Mouse (Mus musculus): ENCODE data around the gene Slc12a8. TPM values are rescaled to one million over a fixed set of nuclear protein-coding genes. Genes with fewer than 3 reads are reported as not detected.

The Slc12a8 gene
- total and polyA plus RNA-seq, 3 experiments, result 12.2 to 17.4 (median 16.5) TPM

- Histone ChIP-seq H3K9ac (ENCODE audit: insufficient read depth, low read depth) (no peak overlapping the region), H3K79me2 (replicated peaks; ENCODE audit: control insufficient read depth, extremely low read depth, insufficient read depth, poor library complexity, severe bottlenecking) (no peaks in the 10 kb centered on the region; the same call in 1 of the 2 replicates), H3K4me1 (ENCODE audit: control insufficient read depth in 1 of 2, insufficient read depth in 2 of 2) (peaks cover 18 to 45% of the 10 kb centered on the region in 2 experiments), H3K4me2 (ENCODE audit: insufficient read depth, low read depth, poor library complexity, severe bottlenecking) (no peak overlapping the region), H3K27me3 (replicated peaks) (no peaks in the 10 kb centered on the region), H3K9me3 (replicated peaks; ENCODE audit: low read length) (peaks cover 4% of the 10 kb centered on the region), H3K4me3 (replicated peaks in 1 of 3; ENCODE audit: low read depth in 2 of 3, low read length in 2 of 3, poor library complexity in 1 of 3) (no peak overlapping the region), H3K36me3 (replicated peaks in 1 of 2; ENCODE audit: control insufficient read depth in 1 of 2, insufficient read depth in 1 of 2, low read length in 1 of 2) (peaks cover 0 to 12% of the 10 kb centered on the region in 2 experiments), H3K27ac (ENCODE audit: insufficient read depth, low read depth) (no peak overlapping the region)
- no peak for DNase-seq (ENCODE audit: extremely low read depth)
- dilution Hi-C loops (cut with MboI; ENCODE audit: extremely low pct_ligation_motif_present, extremely low pct_unique_long_range_greater_than_20kb, low sequenced_read_pairs), result no loop called here
- in situ Hi-C loops (cut with MboI; ENCODE audit: low pct_ligation_motif_present, low pct_unique_long_range_greater_than_20kb, low sequenced_read_pairs), result no loop called here
- TF ChIP-seq ELF1 (IDR thresholded peaks at IDR 0.05; ENCODE audit: low read depth, low read length) (no peak), ZKSCAN1 (IDR thresholded peaks at IDR 0.05; ENCODE audit: borderline replicate concordance, low read depth, low read length) (no peak), MAX (IDR thresholded peaks at IDR 0.05; ENCODE audit: low read length) (no peak), CHD1 (IDR thresholded peaks at IDR 0.05; ENCODE audit: low read depth, low read length) (no peak), BHLHE40 (IDR thresholded peaks at IDR 0.05; ENCODE audit: low read depth, low read length) (no peak), MXI1 (IDR thresholded peaks at IDR 0.05; ENCODE audit: low read depth, low read length) (no peak), MYC (IDR thresholded peaks at IDR 0.05; ENCODE audit: low read depth, low read length) (no peak), PAX5 (IDR thresholded peaks at IDR 0.05; ENCODE audit: low read length) (no peak), ZC3H11A (IDR thresholded peaks at IDR 0.05; ENCODE audit: low read depth, low read length) (no peak), ZNF384 (IDR thresholded peaks at IDR 0.05; ENCODE audit: low read depth, low read length) (no peak), MAFK (IDR thresholded peaks at IDR 0.05; ENCODE audit: insufficient replicate concordance, low read length) (no peak), IRF4 (IDR thresholded peaks at IDR 0.05; ENCODE audit: low read depth, low read length) (no peak), NRF1 (IDR thresholded peaks at IDR 0.05; ENCODE audit: low read depth, low read length) (no peak), ETS1 (conservative IDR thresholded peaks at IDR 0.05; ENCODE audit: low read depth, low read length) (no peak), UBTF (IDR thresholded peaks at IDR 0.05; ENCODE audit: low read depth, low read length) (no peak), MAZ (IDR thresholded peaks at IDR 0.05; ENCODE audit: low read depth, low read length) (no peak), E2F4 (IDR thresholded peaks at IDR 0.05; ENCODE audit: insufficient replicate concordance, low read depth, low read length) (no peak), RCOR1 (conservative IDR thresholded peaks at IDR 0.05; ENCODE audit: low read depth, low read length) (no peak), CHD2 (IDR thresholded peaks at IDR 0.05; ENCODE audit: low read length) (no peak)
These were observed 65.4 kb downstream of the Slc12a8 start for GRCm38 (mm10) chr16:33582495-33582894.

GRCm38 (mm10) chr16:33583333-33583732 is 66.2 kb downstream of the Slc12a8 start:
- Histone ChIP-seq H3K4me2 (ENCODE audit: insufficient read depth, low read depth, poor library complexity, severe bottlenecking) (peak overlapping the region; percentile 84), H3K4me1 (ENCODE audit: control insufficient read depth in 1 of 2, insufficient read depth in 2 of 2) (peaks cover 18 to 53% of the 10 kb centered on the region in 2 experiments), H3K4me3 (replicated peaks in 1 of 3; ENCODE audit: low read depth in 2 of 3, low read length in 2 of 3, poor library complexity in 1 of 3) (peak overlapping the region; percentile 37 to 60 (median 39)), H3K9me3 (replicated peaks; ENCODE audit: low read length) (peaks cover 4% of the 10 kb centered on the region), H3K27me3 (replicated peaks) (no peaks in the 10 kb centered on the region), H3K36me3 (replicated peaks in 1 of 2; ENCODE audit: control insufficient read depth in 1 of 2, insufficient read depth in 1 of 2, low read length in 1 of 2) (peaks cover 0 to 18% of the 10 kb centered on the region in 2 experiments), H3K9ac (ENCODE audit: insufficient read depth, low read depth) (peak overlapping the region; percentile 64), H3K79me2 (replicated peaks; ENCODE audit: control insufficient read depth, extremely low read depth, insufficient read depth, poor library complexity, severe bottlenecking) (no peaks in the 10 kb centered on the region; the same call in 1 of the 2 replicates), H3K27ac (ENCODE audit: insufficient read depth, low read depth) (peak overlapping the region; percentile 76)
- DNase-seq (ENCODE audit: extremely low read depth), result no peak
- dilution Hi-C loops (cut with MboI; ENCODE audit: extremely low pct_ligation_motif_present, extremely low pct_unique_long_range_greater_than_20kb, low sequenced_read_pairs), result no loop called here
- TF ChIP-seq POLR2AphosphoS2 (IDR thresholded peaks at IDR 0.05; ENCODE audit: low read depth, low read length) (no peak), NRF1 (IDR thresholded peaks at IDR 0.05; ENCODE audit: low read depth, low read length) (no peak), ZNF384 (IDR thresholded peaks at IDR 0.05; ENCODE audit: low read depth, low read length) (no peak), EP300 (IDR thresholded peaks at IDR 0.05; ENCODE audit: low read length) (no peak), JUND (conservative IDR thresholded peaks at IDR 0.05; ENCODE audit: low read depth, low read length) (no peak), USF2 (conservative IDR thresholded peaks at IDR 0.05; ENCODE audit: low read depth, low read length) (no peak), IRF4 (IDR thresholded peaks at IDR 0.05; ENCODE audit: low read depth, low read length) (no peak), SMC3 (IDR thresholded peaks at IDR 0.05; ENCODE audit: low read depth, low read length) (no peak), TCF12 (IDR thresholded peaks at IDR 0.05; ENCODE audit: low read depth, low read length) (no peak), SIN3A (IDR thresholded peaks at IDR 0.05; ENCODE audit: low read length) (no peak), CHD1 (IDR thresholded peaks at IDR 0.05; ENCODE audit: low read depth, low read length) (no peak), MAX (IDR thresholded peaks at IDR 0.05; ENCODE audit: low read length) (no peak)
- in situ Hi-C loops (cut with MboI; ENCODE audit: low pct_ligation_motif_present, low pct_unique_long_range_greater_than_20kb, low sequenced_read_pairs), result no loop called here
